Mouse (Mus musculus) lung, postnatal 0 days (tissue): ENCODE results near the gene Col6a2. TPM values are rescaled to one million over a fixed set of nuclear protein-coding genes. Genes with fewer than 3 reads are reported as not detected.

ENCODE experiments used
- ATAC-seq: fragments of 200-750 bp; cut with Nextera tagmentation; 2 replicates; pipeline ENCODE4 v1.8.0; 2017; ENCODE audit warnings: moderate library complexity
- DNase-seq: peaks from one replicate; pipeline ENCODE4 v3.0.0-alpha.2; 2016; ENCODE audit warnings: low spot score
- H3K27ac ChIP-seq: fragments of 300-500 bp; sonication (generic); 2 replicates; pipeline ENCODE4 v1.5.1; 2014; ENCODE audit warnings: antibody characterized with exemption, mild to moderate bottlenecking, low read length, mixed read lengths
- H3K27me3 ChIP-seq: fragments of 300-500 bp; sonication (generic); replicated peaks from 2 replicates; pipeline ENCODE4 v1.6.1; 2014; ENCODE audit warnings: low read length, mixed read lengths; ENCODE audit not compliant: insufficient read depth
- H3K36me3 ChIP-seq: fragments of 300-500 bp; sonication (generic); 2 replicates; pipeline ENCODE4 v1.6.1; 2014; ENCODE audit warnings: low read length, mixed read lengths; ENCODE audit not compliant: insufficient read depth
- H3K4me1 ChIP-seq: fragments of 300-500 bp; sonication (generic); 2 replicates; pipeline ENCODE4 v1.6.1; 2014; ENCODE audit warnings: antibody characterized with exemption, low read depth, low read length, mixed read lengths; ENCODE audit not compliant: insufficient read depth
- H3K4me2 ChIP-seq: fragments of 300-500 bp; sonication (generic); replicated peaks from 2 replicates; pipeline ENCODE4 v1.6.1; 2014; ENCODE audit warnings: low read depth, mild to moderate bottlenecking, low read length, moderate library complexity, mixed read lengths
- H3K4me3 ChIP-seq: fragments of 300-500 bp; sonication (generic); 2 replicates; pipeline ENCODE4 v1.5.1; 2014; ENCODE audit warnings: low read depth, low read length
- H3K9ac ChIP-seq: fragments of 300-500 bp; sonication (generic); replicated peaks from 2 replicates; pipeline ENCODE4 v1.6.1; 2014; ENCODE audit warnings: low read depth, mild to moderate bottlenecking
- H3K9me3 ChIP-seq: fragments of 300-500 bp; sonication (generic); 2 replicates; pipeline ENCODE4 v1.6.1; 2016; ENCODE audit warnings: low read length, mixed read lengths
- CTCF ChIP-seq: IDR thresholded peaks from 2 replicates; pipeline ENCODE4 v1.5.1; 2016; ENCODE audit warnings: antibody characterized with exemption, mild to moderate bottlenecking
- EP300 ChIP-seq: IDR thresholded peaks from 2 replicates; pipeline ENCODE4 v1.6.1; 2016; ENCODE audit warnings: antibody characterized with exemption, mild to moderate bottlenecking, control low read depth
- WGBS: fragments of 180-500 bp; shearing (Covaris S2); extraction: QIAGEN DNeasy Blood & Tissue Kit; methylation state at CpG from one replicate; pipeline ENCODE4 v1.1.7; 2014; 5-methylcytosine and 5-hydroxymethylcytosine counted together
- polyA plus RNA-seq: library from polyadenylated mRNA; unstranded; fragments of >200 nt; fragmentation: Nextera tagmentation; extraction: Ambion mirVana; gene quantifications from 2 replicates; pipeline ENCODE4 v1.2.1, GENCODE M21; 2015

Gene Col6a2
- polyA plus RNA-seq, 1 experiment from 2014 or later = 272 TPM

- no peaks in the 10 kb centered on the region for H3K9me3 ChIP-seq
- H3K4me3 ChIP-seq = no peak overlapping the region
- no peaks in the 10 kb centered on the region for H3K36me3 ChIP-seq
- H3K27ac ChIP-seq = no peak overlapping the region
- WGBS = 52% methylated on average over 2 of the region's 2 CpGs
- no peak overlapping the region for H3K4me2 ChIP-seq
- no peak overlapping the region for H3K9ac ChIP-seq
- DNase-seq (no peak), ATAC-seq (no peak)
- TF ChIP-seq EP300 (no peak), CTCF (no peak)
- H3K27me3 ChIP-seq = no peaks in the 10 kb centered on the region
- H3K4me1 ChIP-seq = no peaks in the 10 kb centered on the region
Observed at GRCm38 (mm10) chr10:76571070-76571469, 52.4 kb downstream of the Col6a2 start.

- H3K36me3 ChIP-seq = no peaks in the 10 kb centered on the region
- H3K9me3 ChIP-seq = no peaks in the 10 kb centered on the region
- H3K9ac ChIP-seq = no peak overlapping the region
- H3K4me1 ChIP-seq = no peaks in the 10 kb centered on the region
- H3K27ac ChIP-seq = no peak overlapping the region
- no peak for DNase-seq
- ATAC-seq = no peak
- 88% methylated on average over 22 of the region's 22 CpGs for WGBS
- TF ChIP-seq EP300 (no peak), CTCF (no peak)
- no peak overlapping the region for H3K4me3 ChIP-seq
- no peak overlapping the region for H3K4me2 ChIP-seq
- H3K27me3 ChIP-seq = no peaks in the 10 kb centered on the region
Observed at GRCm38 (mm10) chr10:76569996-76570685, 53.3 kb downstream of the Col6a2 start.

GRCm38 (mm10) chr10:76561972-76562371 lies 61.5 kb downstream of the Col6a2 start, which contains the start of gene Spatc1l:
Gene Spatc1l (plus strand): TSS chr10:76562272.
- Histone ChIP-seq H3K36me3 (no peaks in the 10 kb centered on the region), H3K9ac (no peak within 1 kb of the TSS), H3K4me2 (no peak within 1 kb of the TSS), H3K4me3 (no peak within 1 kb of the TSS), H3K9me3 (no peaks in the 10 kb centered on the region), H3K27me3 (no peaks in the 10 kb centered on the region), H3K27ac (no peak within 1 kb of the TSS), H3K4me1 (no peaks in the 10 kb centered on the region)
- ATAC-seq = no peak
- no peak for DNase-seq
- no peak for TF ChIP-seq EP300
- TF ChIP-seq CTCF = no peak
- WGBS = 88% methylated on average over 10 of the region's 10 CpGs

- ATAC-seq (peak; percentile 40; the same call in 1 of the 2 replicates), DNase-seq (no peak)
- H3K4me1 ChIP-seq = no peaks in the 10 kb centered on the region
- H3K36me3 ChIP-seq = peaks cover 12% of the 10 kb centered on the region; the same call in 1 of the 2 replicates
- no peaks in the 10 kb centered on the region for H3K9me3 ChIP-seq
- H3K27me3 ChIP-seq = no peaks in the 10 kb centered on the region
- H3K27ac ChIP-seq = no peak overlapping the region
- H3K9ac ChIP-seq = no peak overlapping the region
- WGBS = 81% methylated on average over 5 of the region's 5 CpGs
- H3K4me3 ChIP-seq = no peak overlapping the region
- no peak for TF ChIP-seq CTCF
- no peak for TF ChIP-seq EP300
- no peak overlapping the region for H3K4me2 ChIP-seq
Observed at GRCm38 (mm10) chr10:76554061-76554460, 69.4 kb downstream of the Col6a2 start.

- TF ChIP-seq CTCF = no peak
- no peak for TF ChIP-seq EP300
- DNase-seq (no peak), ATAC-seq (no peak)
- no peaks in the 10 kb centered on the region for H3K4me1 ChIP-seq
- no peaks in the 10 kb centered on the region for H3K9me3 ChIP-seq
- H3K27me3 ChIP-seq = no peaks in the 10 kb centered on the region
- H3K36me3 ChIP-seq = peaks cover 26% of the 10 kb centered on the region
- H3K9ac ChIP-seq = no peak overlapping the region
- no peak overlapping the region for H3K27ac ChIP-seq
- WGBS = 75% methylated on average over 3 of the region's 3 CpGs
- H3K4me3 ChIP-seq = no peak overlapping the region
- H3K4me2 ChIP-seq = no peak overlapping the region
Observed at GRCm38 (mm10) chr10:76551556-76551955, 71.9 kb downstream of the Col6a2 start.

- H3K36me3 ChIP-seq = peaks cover 29% of the 10 kb centered on the region
- H3K4me2 ChIP-seq = no peak overlapping the region
- no peak overlapping the region for H3K4me3 ChIP-seq
- TF ChIP-seq EP300 (no peak), CTCF (peak; percentile 58)
- 87% methylated on average over 5 of the region's 5 CpGs for whole genome bisulfite sequencing
- ATAC-seq = no peak
- H3K9me3 ChIP-seq = no peaks in the 10 kb centered on the region
- no peak overlapping the region for H3K27ac ChIP-seq
- no peak overlapping the region for H3K9ac ChIP-seq
- no peak for DNase-seq
- H3K27me3 ChIP-seq = no peaks in the 10 kb centered on the region
- H3K4me1 ChIP-seq = no peaks in the 10 kb centered on the region
Observed at GRCm38 (mm10) chr10:76550458-76550857, 73.0 kb downstream of the Col6a2 start.
